Mouse (Mus musculus) naive thymus-derived CD4-positive, alpha-beta T cell, adult 2 months (primary cell): ENCODE results near the gene Igf2r.
A peak's percentile ranks its signal among the peaks of the same experiment; 100 is the strongest.

Source experiments
- DNase-seq: peaks from one replicate; pipeline ENCODE4 v3.0.0-alpha.2; 2011; ENCODE audit warnings: low read depth

The Igf2r gene

GRCm38 (mm10) chr17:12782861-12783847 is 13.7 kb upstream of the Igf2r start:
- peak; percentile 74 for DNase-seq

- DNase-seq, result no peak
These were observed 11.6 kb upstream of the Igf2r start for GRCm38 (mm10) chr17:12781101-12781500.

GRCm38 (mm10) chr17:12780125-12780524 is 10.7 kb upstream of the Igf2r start:
- DNase-seq, result no peak

- peak; percentile 83 for DNase-seq
These were observed 10.0 kb upstream of the Igf2r start for GRCm38 (mm10) chr17:12779442-12779841.

GRCm38 (mm10) chr17:12773956-12774355 is 4.5 kb upstream of the Igf2r start:
- DNase-seq, result no peak

- no peak for DNase-seq
These were observed 1.0 kb upstream of the Igf2r start for GRCm38 (mm10) chr17:12770500-12770899.

GRCm38 (mm10) chr17:12768415-12769379 is 767 bp downstream of the Igf2r start:
- DNase-seq, result peak; percentile 56

- no peak for DNase-seq
These were observed 2.1 kb downstream of the Igf2r start for GRCm38 (mm10) chr17:12767294-12767852.

- DNase-seq, result no peak
These were observed 6.1 kb downstream of the Igf2r start for GRCm38 (mm10) chr17:12763412-12763811.

- no peak for DNase-seq
These were observed 8.9 kb downstream of the Igf2r start for GRCm38 (mm10) chr17:12760355-12761146.

- DNase-seq, result no peak
These were observed 9.8 kb downstream of the Igf2r start for GRCm38 (mm10) chr17:12759646-12760074.

GRCm38 (mm10) chr17:12758701-12759455 is 10.6 kb downstream of the Igf2r start:
- peak; percentile 71 for DNase-seq

- DNase-seq, result no peak
These were observed 11.5 kb downstream of the Igf2r start for GRCm38 (mm10) chr17:12757990-12758389.

GRCm38 (mm10) chr17:12757161-12757560 is 12.3 kb downstream of the Igf2r start:
- no peak for DNase-seq

- DNase-seq, result no peak
These were observed 13.5 kb downstream of the Igf2r start for GRCm38 (mm10) chr17:12755951-12756350.

- DNase-seq, result no peak
These were observed 14.3 kb downstream of the Igf2r start for GRCm38 (mm10) chr17:12755146-12755545.

GRCm38 (mm10) chr17:12754243-12755007 is 15.0 kb downstream of the Igf2r start:
- no peak for DNase-seq

GRCm38 (mm10) chr17:12753050-12753449 is 16.4 kb downstream of the Igf2r start:
- no peak for DNase-seq

- DNase-seq, result no peak
These were observed 17.8 kb downstream of the Igf2r start for GRCm38 (mm10) chr17:12751641-12752040.

GRCm38 (mm10) chr17:12751218-12751617 is 18.2 kb downstream of the Igf2r start:
- DNase-seq, result no peak
